Mouse (Mus musculus) small intestine, adult 2 months (tissue): ENCODE results near the gene Krt20.

Experiments
- CTCF ChIP-seq: fragments of 200-500 bp; IDR thresholded peaks from 2 replicates; pipeline ENCODE4 v1.5.1; 2012; ENCODE audit warnings: low read depth, mild to moderate bottlenecking, control low read depth, inconsistent platforms, low read length, moderate library complexity, mixed read lengths; ENCODE audit not compliant: insufficient replicate concordance, insufficient read length; ENCODE audit errors: extremely low read depth
- POLR2A ChIP-seq: fragments of 200-500 bp; IDR thresholded peaks from 2 replicates; pipeline ENCODE4 v1.6.1; 2012; ENCODE audit warnings: low read depth, mild to moderate bottlenecking, control low read depth, inconsistent platforms, low read length, moderate library complexity

- no peak for TF ChIP-seq CTCF
- no peak for TF ChIP-seq POLR2A
Observed at GRCm38 (mm10) chr11:99448769-99449168, 10.8 kb upstream of the Krt20 start.
